Mouse (Mus musculus): ENCODE measurements around the gene Baat. TPM values are rescaled to one million over a fixed set of nuclear protein-coding genes. Genes with fewer than 3 reads are reported as not detected.
A peak's percentile ranks its signal among the peaks of the same experiment; 100 is the strongest.

Gene Baat
- polyA plus RNA-seq, 1 experiment: not detected

DNA sequence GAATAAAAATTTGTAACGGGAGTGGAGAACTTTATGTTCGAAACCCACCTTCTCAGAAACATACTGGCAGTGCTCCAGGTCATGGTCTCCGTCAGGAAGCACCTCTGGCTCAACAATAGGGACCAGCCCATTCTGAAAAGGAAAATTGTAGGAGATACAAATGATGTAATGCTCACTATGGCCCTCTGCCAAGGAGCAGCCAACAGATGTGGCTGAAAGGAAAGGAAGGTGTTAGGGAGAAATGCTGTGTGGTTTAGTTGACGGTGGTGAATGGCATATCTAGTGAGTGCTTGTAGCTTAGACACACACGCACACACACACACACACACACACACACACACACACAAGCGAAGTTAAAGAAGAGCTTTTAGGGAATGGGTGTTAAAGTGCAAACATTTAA, 33.3 kb upstream of the Baat start:
- H3K27me3 ChIP-seq (ENCODE audit: control insufficient read depth, insufficient read depth, low read length): no peaks in the 10 kb centered on the region
- H3K27ac ChIP-seq (ENCODE audit: control insufficient read depth, insufficient read depth, low read depth, low read length): no peak overlapping the region
- H3K36me3 ChIP-seq (ENCODE audit: control insufficient read depth, insufficient read depth, low read length): no peaks in the 10 kb centered on the region
- H3K4me1 ChIP-seq (ENCODE audit: control insufficient read depth, insufficient read depth, low read length): no peaks in the 10 kb centered on the region
- no peak for TF ChIP-seq CTCF (IDR thresholded peaks at IDR 0.05; ENCODE audit: control insufficient read depth, insufficient read depth, insufficient replicate concordance, low read depth, low read length)
- TF ChIP-seq POLR2A (IDR thresholded peaks at IDR 0.05; ENCODE audit: control insufficient read depth, low read depth, low read length): no peak
- H3K4me3 ChIP-seq (ENCODE audit: control insufficient read depth, low read depth, low read length): no peak overlapping the region

DNA sequence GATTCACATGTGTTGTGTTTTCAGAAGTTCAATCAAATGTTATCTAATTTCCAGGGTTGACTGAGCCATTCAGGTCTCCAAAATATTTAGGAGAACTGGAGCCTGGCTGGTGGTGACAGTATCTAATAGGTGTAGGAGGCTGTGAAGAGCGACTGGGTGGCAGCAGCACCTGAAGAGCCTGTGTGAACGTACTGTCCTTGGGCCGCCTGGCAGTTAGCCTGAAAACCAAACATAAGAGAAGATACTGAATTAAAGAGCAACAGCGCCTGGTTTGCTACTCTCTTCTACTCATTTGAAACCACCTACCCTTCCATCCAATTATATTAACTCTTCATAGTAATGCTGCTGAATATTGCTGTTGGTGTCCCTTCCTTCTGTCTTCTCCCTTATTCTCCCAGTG, 30.3 kb upstream of the Baat start:
- Histone ChIP-seq H3K36me3 (ENCODE audit: control insufficient read depth, insufficient read depth, low read length) (no peaks in the 10 kb centered on the region), H3K27me3 (ENCODE audit: control insufficient read depth, insufficient read depth, low read length) (no peaks in the 10 kb centered on the region), H3K4me1 (ENCODE audit: control insufficient read depth, insufficient read depth, low read length) (no peaks in the 10 kb centered on the region; the same call in 1 of the 2 replicates), H3K4me3 (ENCODE audit: control insufficient read depth, low read depth, low read length) (no peak overlapping the region), H3K27ac (ENCODE audit: control insufficient read depth, insufficient read depth, low read depth, low read length) (no peak overlapping the region)
- TF ChIP-seq POLR2A (IDR thresholded peaks at IDR 0.05; ENCODE audit: control insufficient read depth, low read depth, low read length) (no peak), CTCF (IDR thresholded peaks at IDR 0.05; ENCODE audit: control insufficient read depth, insufficient read depth, insufficient replicate concordance, low read depth, low read length) (no peak)

DNA sequence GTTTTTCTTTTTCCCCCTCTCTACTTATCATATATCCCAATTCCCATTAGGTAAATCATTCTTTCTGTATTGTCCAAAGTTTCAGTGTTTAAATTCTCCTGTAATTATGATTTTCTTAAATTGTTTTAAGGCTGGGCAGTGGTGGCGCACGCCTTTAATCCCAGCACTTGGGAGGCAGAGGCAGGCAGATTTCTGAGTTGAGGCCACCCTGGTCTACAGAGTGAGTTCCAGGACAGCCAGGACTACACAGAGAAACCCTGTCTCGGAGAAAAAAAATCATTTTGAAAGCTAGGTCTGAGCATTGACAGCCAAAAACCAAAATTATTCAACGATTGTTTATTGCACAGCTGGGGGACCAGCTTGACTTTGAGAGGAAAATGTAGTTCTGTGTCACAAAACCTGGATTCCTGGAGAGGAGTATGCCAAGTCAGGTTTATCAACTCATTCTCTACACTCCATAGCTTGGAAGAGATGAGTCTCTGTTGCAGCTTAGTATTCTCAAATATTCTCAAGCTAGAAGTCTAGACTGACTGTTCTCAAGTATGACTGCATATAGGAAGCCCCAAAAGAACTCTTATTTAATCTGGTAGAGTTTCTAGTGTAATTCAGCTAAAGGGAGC, 29.4 kb upstream of the Baat start:
- Histone ChIP-seq H3K36me3 (ENCODE audit: control insufficient read depth, insufficient read depth, low read length) (no peaks in the 10 kb centered on the region), H3K27ac (ENCODE audit: control insufficient read depth, insufficient read depth, low read depth, low read length) (no peak overlapping the region), H3K4me1 (ENCODE audit: control insufficient read depth, insufficient read depth, low read length) (no peaks in the 10 kb centered on the region; the same call in 1 of the 2 replicates), H3K27me3 (ENCODE audit: control insufficient read depth, insufficient read depth, low read length) (no peaks in the 10 kb centered on the region), H3K4me3 (ENCODE audit: control insufficient read depth, low read depth, low read length) (no peak overlapping the region)
- TF ChIP-seq POLR2A (IDR thresholded peaks at IDR 0.05; ENCODE audit: control insufficient read depth, low read depth, low read length): no peak

DNA sequence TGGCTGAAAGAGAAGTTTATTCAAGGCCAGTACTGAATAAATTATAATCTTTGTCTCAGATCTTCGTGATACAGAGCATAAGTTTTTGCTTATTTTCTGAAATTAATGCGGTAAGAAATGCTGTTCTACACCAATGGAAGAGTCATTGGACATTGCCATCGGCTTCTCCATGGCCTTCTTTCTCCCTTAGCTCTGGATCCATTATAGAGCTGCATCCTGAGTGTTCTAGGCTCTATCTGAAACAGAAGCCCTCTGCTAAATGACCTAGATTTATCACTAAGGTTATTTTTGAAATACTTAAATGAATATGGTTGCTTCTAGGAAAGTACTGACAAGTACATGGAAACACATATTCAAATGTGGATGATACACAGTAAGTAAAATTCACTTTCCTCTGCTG, 28.7 kb upstream of the Baat start:
- Histone ChIP-seq H3K27ac (ENCODE audit: control insufficient read depth, insufficient read depth, low read depth, low read length) (no peak overlapping the region), H3K27me3 (ENCODE audit: control insufficient read depth, insufficient read depth, low read length) (no peaks in the 10 kb centered on the region), H3K4me3 (ENCODE audit: control insufficient read depth, low read depth, low read length) (no peak overlapping the region), H3K4me1 (ENCODE audit: control insufficient read depth, insufficient read depth, low read length) (no peaks in the 10 kb centered on the region; the same call in 1 of the 2 replicates), H3K36me3 (ENCODE audit: control insufficient read depth, insufficient read depth, low read length) (no peaks in the 10 kb centered on the region)
- TF ChIP-seq CTCF (IDR thresholded peaks at IDR 0.05; ENCODE audit: control insufficient read depth, insufficient read depth, insufficient replicate concordance, low read depth, low read length) (no peak), POLR2A (IDR thresholded peaks at IDR 0.05; ENCODE audit: control insufficient read depth, low read depth, low read length) (no peak)

DNA sequence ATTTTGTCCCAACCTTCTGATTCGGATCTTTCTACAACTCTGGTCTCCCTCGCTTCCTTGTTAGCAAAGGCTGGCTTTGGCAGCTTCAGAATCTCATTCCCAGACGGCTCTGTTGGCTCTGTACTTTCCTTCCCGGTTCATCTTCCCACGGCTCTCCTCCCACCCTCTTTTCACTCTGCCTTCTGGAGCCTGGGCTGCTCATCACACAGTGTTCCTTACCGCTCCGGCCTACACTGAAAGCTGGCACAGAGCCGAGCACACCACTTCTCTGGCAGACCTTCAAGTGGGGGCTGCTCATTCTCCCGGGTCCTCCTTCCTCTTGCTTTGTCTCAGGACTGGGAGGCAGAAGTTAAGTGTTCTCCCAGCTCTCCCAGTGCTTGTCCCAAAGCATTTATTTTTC, 16.2 kb upstream of the Baat start:
- Histone ChIP-seq H3K4me3 (ENCODE audit: control insufficient read depth, low read depth, low read length) (peak overlapping the region; percentile 6), H3K4me1 (ENCODE audit: control insufficient read depth, insufficient read depth, low read length) (peaks cover 4% of the 10 kb centered on the region), H3K27ac (ENCODE audit: control insufficient read depth, insufficient read depth, low read depth, low read length) (no peak overlapping the region), H3K27me3 (ENCODE audit: control insufficient read depth, insufficient read depth, low read length) (no peaks in the 10 kb centered on the region), H3K36me3 (ENCODE audit: control insufficient read depth, insufficient read depth, low read length) (no peaks in the 10 kb centered on the region; the same call in 1 of the 2 replicates)
- TF ChIP-seq POLR2A (IDR thresholded peaks at IDR 0.05; ENCODE audit: control insufficient read depth, low read depth, low read length) (0 out of 2 replicates have a peak, but pooled peaks have one; percentile 21), CTCF (IDR thresholded peaks at IDR 0.05; ENCODE audit: control insufficient read depth, insufficient read depth, insufficient replicate concordance, low read depth, low read length) (no peak)

DNA sequence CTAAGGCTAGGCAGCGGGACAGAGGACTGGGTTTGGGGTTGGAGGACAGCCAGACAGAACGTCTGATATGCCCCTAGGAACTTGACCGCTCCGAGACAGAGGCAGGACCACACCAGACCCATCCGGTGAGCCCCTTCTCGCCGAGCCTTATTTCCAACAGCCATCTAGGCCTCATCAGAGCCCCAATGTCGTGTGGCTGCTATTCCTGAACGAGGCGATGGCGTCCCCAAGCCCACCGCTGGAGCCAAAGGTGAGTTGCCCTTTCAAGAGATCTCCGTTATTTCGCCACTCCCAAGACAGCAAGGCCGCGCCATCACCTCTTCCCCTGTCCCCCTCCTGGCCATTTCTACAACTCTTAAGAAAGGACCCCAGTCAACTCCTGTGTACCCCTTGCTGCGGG, 15.0 kb upstream of the Baat start:
- peak overlapping the region; percentile 93 for H3K27ac ChIP-seq (ENCODE audit: control insufficient read depth, insufficient read depth, low read depth, low read length)

DNA sequence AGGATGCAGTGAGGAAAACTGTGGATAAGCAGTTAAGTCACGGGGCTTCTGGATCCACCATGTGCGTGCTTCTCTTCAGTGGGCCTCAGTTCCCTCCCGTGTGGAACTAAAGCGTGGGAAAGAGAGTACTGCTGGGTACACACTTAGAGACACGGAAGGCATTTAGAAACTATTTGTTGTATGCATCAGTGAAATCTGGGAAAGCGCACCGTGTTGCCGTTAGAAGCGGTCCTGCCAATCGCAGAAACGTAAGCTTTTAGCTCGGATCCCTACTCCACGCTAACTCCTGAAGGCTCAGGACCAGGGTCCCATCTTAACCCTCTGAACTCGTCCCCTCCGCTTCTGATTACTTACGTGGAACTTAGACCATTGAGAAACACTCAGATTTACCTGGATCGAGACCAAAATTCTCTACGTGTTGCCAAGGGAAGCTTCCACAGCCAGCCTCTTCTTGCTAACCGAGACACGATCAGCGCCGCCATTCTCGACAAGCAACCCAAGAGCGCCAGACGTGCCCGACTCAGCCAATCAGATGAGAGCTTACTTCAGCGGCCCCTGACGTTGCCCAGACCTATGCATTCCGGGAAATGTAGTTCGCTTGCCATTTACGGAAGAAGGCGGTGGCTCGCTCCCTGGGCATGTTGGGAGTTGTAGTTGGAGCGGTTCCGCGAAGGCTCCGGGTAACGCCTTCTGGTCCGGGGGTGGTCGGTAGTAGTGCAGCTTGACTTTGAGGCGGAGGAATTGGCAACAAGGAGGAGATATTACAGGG, 14.4 kb upstream of the Baat start, which contains the start of the genes Mrpl50 and Zfp189:
TSS of gene Mrpl50 (minus strand) at position 522 of the 769 bp plus-strand sequence.
TSS of gene Zfp189 (plus strand) at position 605 of the 769 bp plus-strand sequence.
- Histone ChIP-seq H3K4me3 (ENCODE audit: control insufficient read depth, low read depth, low read length) (peak within 1 kb of the TSS; percentile 97), H3K27me3 (ENCODE audit: control insufficient read depth, insufficient read depth, low read length) (no peaks in the 10 kb centered on the region), H3K27ac (ENCODE audit: control insufficient read depth, insufficient read depth, low read depth, low read length) (peak within 1 kb of the TSS; percentile 93), H3K36me3 (ENCODE audit: control insufficient read depth, insufficient read depth, low read length) (no peaks in the 10 kb centered on the region; the same call in 1 of the 2 replicates), H3K4me1 (ENCODE audit: control insufficient read depth, insufficient read depth, low read length) (peaks cover 4% of the 10 kb centered on the region)
- TF ChIP-seq POLR2A (IDR thresholded peaks at IDR 0.05; ENCODE audit: control insufficient read depth, low read depth, low read length) (peak; percentile 88), CTCF (IDR thresholded peaks at IDR 0.05; ENCODE audit: control insufficient read depth, insufficient read depth, insufficient replicate concordance, low read depth, low read length) (no peak)

More for the DNA sequence above, 15.0 kb upstream of the Baat start:
- TF ChIP-seq CTCF (IDR thresholded peaks at IDR 0.05; ENCODE audit: control insufficient read depth, insufficient read depth, insufficient replicate concordance, low read depth, low read length) (no peak), POLR2A (IDR thresholded peaks at IDR 0.05; ENCODE audit: control insufficient read depth, low read depth, low read length) (no peak)
- Histone ChIP-seq H3K27me3 (ENCODE audit: control insufficient read depth, insufficient read depth, low read length) (no peaks in the 10 kb centered on the region), H3K4me3 (ENCODE audit: control insufficient read depth, low read depth, low read length) (peak overlapping the region; percentile 97), H3K4me1 (ENCODE audit: control insufficient read depth, insufficient read depth, low read length) (peaks cover 4% of the 10 kb centered on the region), H3K36me3 (ENCODE audit: control insufficient read depth, insufficient read depth, low read length) (no peaks in the 10 kb centered on the region; the same call in 1 of the 2 replicates)
